Mouse (Mus musculus) heart, embryonic 16.5 days (tissue): ENCODE data around the gene Samd1. TPM values are rescaled to one million over a fixed set of nuclear protein-coding genes. Genes with fewer than 3 reads are reported as not detected.
"Not testable (repeated sequence)": the region's sequence is repeated elsewhere in the genome, so short reads cannot be mapped to it uniquely, and the experiment has no call there.

Source experiments
- ATAC-seq: fragments of 200-750 bp; cut with Nextera tagmentation; replicated peaks from 2 replicates; pipeline ENCODE4 v1.8.0; 2017; ENCODE audit warnings: moderate number of reproducible peaks; ENCODE audit not compliant: insufficient read depth, low FRiP score; ENCODE audit errors: extremely low read depth
- H3K27ac ChIP-seq: fragments of 300-500 bp; sonication (generic); 2 replicates; pipeline ENCODE4 v1.5.1; 2014; ENCODE audit warnings: mild to moderate bottlenecking, low read length, control low read depth, moderate library complexity
- H3K27me3 ChIP-seq: fragments of 300-500 bp; sonication (generic); 2 replicates; pipeline ENCODE4 v1.6.1; 2014; ENCODE audit warnings: low read length, mixed read lengths; ENCODE audit not compliant: control insufficient read depth, insufficient read depth
- H3K36me3 ChIP-seq: fragments of 300-500 bp; sonication (generic); 2 replicates; pipeline ENCODE4 v1.6.1; 2014; ENCODE audit not compliant: control insufficient read depth, insufficient read depth
- H3K4me1 ChIP-seq: fragments of 300-500 bp; sonication (generic); 2 replicates; pipeline ENCODE4 v1.6.1; 2014; ENCODE audit warnings: low read length, mixed read lengths; ENCODE audit not compliant: control insufficient read depth, insufficient read depth
- H3K4me2 ChIP-seq: fragments of 300-500 bp; sonication (generic); 2 replicates; pipeline ENCODE4 v1.6.1; 2014; ENCODE audit warnings: low read depth, mild to moderate bottlenecking, control low read depth, low read length
- H3K4me3 ChIP-seq: fragments of 300-500 bp; sonication (generic); 2 replicates; pipeline ENCODE4 v1.5.1; 2014; ENCODE audit warnings: mild to moderate bottlenecking, control low read depth, low read length
- H3K9ac ChIP-seq: fragments of 300-500 bp; sonication (generic); 2 replicates; pipeline ENCODE4 v1.6.1; 2014; ENCODE audit warnings: low read length, control low read depth
- H3K9me3 ChIP-seq: fragments of 300-500 bp; sonication (generic); replicated peaks from 2 replicates; pipeline ENCODE4 v1.6.1; 2016; ENCODE audit warnings: low read length; ENCODE audit not compliant: control insufficient read depth
- WGBS: fragments of 180-500 bp; shearing (Covaris S2); extraction: QIAGEN DNeasy Blood & Tissue Kit; methylation state at CpG from one replicate; pipeline ENCODE4 v1.1.7; 2014; 5-methylcytosine and 5-hydroxymethylcytosine counted together
- polyA plus RNA-seq: library from polyadenylated mRNA; unstranded; fragments of >200 nt; fragmentation: Nextera tagmentation; extraction: Ambion mirVana; gene quantifications from 2 replicates; pipeline ENCODE4 v1.2.1, GENCODE M21; 2015

Gene Samd1
- polyA plus RNA-seq, 1 experiment from 2014 or later: 6.0 TPM

- ATAC-seq: no peak
- H3K27me3 ChIP-seq: no peaks in the 10 kb centered on the region; the same call in 1 of the 2 replicates
- H3K36me3 ChIP-seq: peaks cover 14% of the 10 kb centered on the region
- H3K9me3 ChIP-seq: no peaks in the 10 kb centered on the region
- H3K9ac ChIP-seq: peak overlapping the region; percentile 74
- peak overlapping the region; percentile 56 for H3K4me3 ChIP-seq
- peaks cover 26% of the 10 kb centered on the region for H3K4me1 ChIP-seq
- WGBS: 77% methylated on average over 6 of the region's 6 CpGs
- peak overlapping the region; percentile 74 for H3K4me2 ChIP-seq
- H3K27ac ChIP-seq: no peak overlapping the region
These were observed 6.3 kb downstream of the Samd1 start for GRCm38 (mm10) chr8:84003612-84004246.

GRCm38 (mm10) chr8:84004533-84005201, 7.2 kb downstream of the Samd1 start:
- ATAC-seq: peak; percentile 85
- WGBS: under 1% methylated on average over 30 of the region's 30 CpGs
- Histone ChIP-seq H3K27ac (peak overlapping the region; percentile 79), H3K9me3 (no peaks in the 10 kb centered on the region), H3K4me1 (peaks cover 17% of the 10 kb centered on the region), H3K4me3 (peak overlapping the region; percentile 56), H3K9ac (peak overlapping the region; percentile 74), H3K36me3 (peaks cover 11% of the 10 kb centered on the region), H3K27me3 (no peaks in the 10 kb centered on the region; the same call in 1 of the 2 replicates), H3K4me2 (peak overlapping the region; percentile 74)

GRCm38 (mm10) chr8:84005502-84005901, 8.0 kb downstream of the Samd1 start:
- H3K9me3 ChIP-seq, H3K9ac ChIP-seq, H3K27ac ChIP-seq, H3K27me3 ChIP-seq, H3K4me3 ChIP-seq, H3K4me2 ChIP-seq, H3K36me3 ChIP-seq, ATAC-seq: not testable (repeated sequence)
- 93% methylated on average over 7 of the region's 7 CpGs for WGBS
- H3K4me1 ChIP-seq: peaks cover 21% of the 10 kb centered on the region

- no peaks in the 10 kb centered on the region for H3K36me3 ChIP-seq
- H3K9ac ChIP-seq: no peak overlapping the region
- no peaks in the 10 kb centered on the region for H3K9me3 ChIP-seq
- no peak overlapping the region for H3K4me2 ChIP-seq
- WGBS: 33% methylated on average over 7 of the region's 7 CpGs
- ATAC-seq: no peak
- peaks cover 30% of the 10 kb centered on the region for H3K27me3 ChIP-seq
- no peak overlapping the region for H3K27ac ChIP-seq
- H3K4me1 ChIP-seq: peaks cover 34% of the 10 kb centered on the region
- no peak overlapping the region for H3K4me3 ChIP-seq
These were observed 10.9 kb downstream of the Samd1 start for GRCm38 (mm10) chr8:84008362-84008761.

- peaks cover 24% of the 10 kb centered on the region for H3K4me1 ChIP-seq
- no peaks in the 10 kb centered on the region for H3K9me3 ChIP-seq
- H3K27me3 ChIP-seq: peaks cover 34% of the 10 kb centered on the region
- H3K4me2 ChIP-seq: peak overlapping the region; percentile 33
- ATAC-seq: peak; percentile 33; the same call in 1 of the 2 replicates
- no peak overlapping the region for H3K9ac ChIP-seq
- no peak overlapping the region for H3K27ac ChIP-seq
- no peaks in the 10 kb centered on the region for H3K36me3 ChIP-seq
- under 1% methylated on average over 11 of the region's 11 CpGs for WGBS
- no peak overlapping the region for H3K4me3 ChIP-seq
These were observed 12.4 kb downstream of the Samd1 start for GRCm38 (mm10) chr8:84009876-84010275.

GRCm38 (mm10) chr8:84010625-84011611, 13.4 kb downstream of the Samd1 start:
- Histone ChIP-seq H3K4me2 (peak overlapping the region; percentile 97), H3K4me3 (peak overlapping the region; percentile 57), H3K9me3 (no peaks in the 10 kb centered on the region), H3K4me1 (peaks cover 21% of the 10 kb centered on the region), H3K27ac (no peak overlapping the region), H3K27me3 (peaks cover 34% of the 10 kb centered on the region), H3K9ac (peak overlapping the region; percentile 63), H3K36me3 (no peaks in the 10 kb centered on the region)
- 1% methylated on average over 83 of the region's 83 CpGs for WGBS
- ATAC-seq: peak; percentile 49

- H3K4me2 ChIP-seq: peak within 1 kb of the TSS; percentile 97
- ATAC-seq: no peak
- H3K9me3 ChIP-seq: no peaks in the 10 kb centered on the region
- peak within 1 kb of the TSS; percentile 57 for H3K4me3 ChIP-seq
- H3K27ac ChIP-seq: no peak within 1 kb of the TSS
- peaks cover 21% of the 10 kb centered on the region for H3K4me1 ChIP-seq
- H3K9ac ChIP-seq: peak within 1 kb of the TSS; percentile 63
- H3K27me3 ChIP-seq: peaks cover 34% of the 10 kb centered on the region
- 1% methylated on average over 45 of the region's 45 CpGs for WGBS
- H3K36me3 ChIP-seq: no peaks in the 10 kb centered on the region
These were observed 14.4 kb downstream of the Samd1 start, which contains the start of gene 2210011C24Rik for GRCm38 (mm10) chr8:84011705-84012498. Gene 2210011C24Rik, minus strand, starts transcription at chr8:84012171.

- Histone ChIP-seq H3K36me3 (no peaks in the 10 kb centered on the region), H3K9ac (peak overlapping the region; percentile 57), H3K27me3 (peaks cover 37% of the 10 kb centered on the region), H3K4me3 (peak overlapping the region; percentile 57), H3K9me3 (no peaks in the 10 kb centered on the region), H3K27ac (no peak overlapping the region), H3K4me1 (peaks cover 21% of the 10 kb centered on the region), H3K4me2 (peak overlapping the region; percentile 97)
- peak; percentile 30; the same call in 1 of the 2 replicates for ATAC-seq
- WGBS: 19% methylated on average over 35 of the region's 35 CpGs
These were observed 15.2 kb downstream of the Samd1 start for GRCm38 (mm10) chr8:84012499-84013165.
